Mouse (Mus musculus): Measurements from ENCODE around the gene Hps4.

Hps4 gene

GRCm38 (mm10) chr5:112366879-112367278 is 24.0 kb downstream of the Hps4 start:
- DNase-seq (ENCODE audit: low spot score in 2 of 2): no peak

GRCm38 (mm10) chr5:112367338-112367737 is 24.5 kb downstream of the Hps4 start:
- no peak for DNase-seq (ENCODE audit: low spot score in 2 of 2)

- no peak for DNase-seq (ENCODE audit: low spot score in 2 of 2)
These were observed 25.0 kb downstream of the Hps4 start for GRCm38 (mm10) chr5:112367929-112368328.

GRCm38 (mm10) chr5:112368666-112369065 is 25.8 kb downstream of the Hps4 start:
- peak in 1 of 2 experiments; percentile 73 for DNase-seq (ENCODE audit: low spot score in 2 of 2)

GRCm38 (mm10) chr5:112369326-112369725 is 26.4 kb downstream of the Hps4 start:
- DNase-seq (ENCODE audit: low spot score in 2 of 2): no peak

GRCm38 (mm10) chr5:112370236-112370813 is 27.4 kb downstream of the Hps4 start:
- no peak for DNase-seq (ENCODE audit: low spot score in 2 of 2)

GRCm38 (mm10) chr5:112371933-112372332 is 29.1 kb downstream of the Hps4 start:
- peak in 1 of 2 experiments; percentile 76 for DNase-seq (ENCODE audit: low spot score in 2 of 2)

GRCm38 (mm10) chr5:112376111-112376510 is 33.2 kb downstream of the Hps4 start:
- no peak for DNase-seq (ENCODE audit: low spot score in 2 of 2)

- DNase-seq (ENCODE audit: low spot score in 2 of 2): no peak
These were observed 34.5 kb downstream of the Hps4 start for GRCm38 (mm10) chr5:112377380-112377779.

GRCm38 (mm10) chr5:112378716-112379115 is 35.8 kb downstream of the Hps4 start:
- DNase-seq (ENCODE audit: low spot score in 2 of 2): no peak

- DNase-seq (ENCODE audit: low spot score in 2 of 2): no peak
These were observed 38.3 kb downstream of the Hps4 start for GRCm38 (mm10) chr5:112381154-112381553.

- DNase-seq (ENCODE audit: low spot score in 2 of 2): no peak
These were observed 39.2 kb downstream of the Hps4 start for GRCm38 (mm10) chr5:112382042-112382441.

GRCm38 (mm10) chr5:112382641-112383330 is 39.9 kb downstream of the Hps4 start:
- no peak for DNase-seq (ENCODE audit: low spot score in 2 of 2)

GRCm38 (mm10) chr5:112384805-112385472 is 42.1 kb downstream of the Hps4 start:
- no peak for DNase-seq (ENCODE audit: low spot score in 2 of 2)

- no peak for DNase-seq (ENCODE audit: low spot score in 2 of 2)
These were observed 43.1 kb downstream of the Hps4 start for GRCm38 (mm10) chr5:112385973-112386372.

- DNase-seq (ENCODE audit: low spot score in 2 of 2): peak in 1 of 2 experiments; percentile 18
These were observed 46.5 kb downstream of the Hps4 start for GRCm38 (mm10) chr5:112389352-112389751.

- peak in 1 of 2 experiments; percentile 19 for DNase-seq (ENCODE audit: low spot score in 2 of 2)
These were observed 48.1 kb downstream of the Hps4 start for GRCm38 (mm10) chr5:112391002-112391401.

- DNase-seq (ENCODE audit: low spot score in 2 of 2): no peak
These were observed 48.9 kb downstream of the Hps4 start for GRCm38 (mm10) chr5:112391676-112392323.

GRCm38 (mm10) chr5:112393741-112394414 is 51.0 kb downstream of the Hps4 start:
- DNase-seq (ENCODE audit: low spot score in 2 of 2): no peak

- no peak for DNase-seq (ENCODE audit: low spot score in 2 of 2)
These were observed 51.5 kb downstream of the Hps4 start for GRCm38 (mm10) chr5:112394415-112394763.

GRCm38 (mm10) chr5:112394779-112395443 is 52.0 kb downstream of the Hps4 start, which contains the start of gene Asphd2:
Gene Asphd2 (minus strand): TSS chr5:112394866.
- DNase-seq (ENCODE audit: low spot score in 2 of 2): peak; percentile 49 to 78
